Mouse (Mus musculus): ENCODE data around the gene Tcte1. TPM values are rescaled to one million over a fixed set of nuclear protein-coding genes. Genes with fewer than 3 reads are reported as not detected.

The Tcte1 gene
- total RNA-seq, 2 experiments from 2014 or later, result not detected

Other genes starting within 250 kb of the Tcte1 start
- 10 to 100 TPM; 31.3 to 33.9 TPM for gene Cdc5l, start 89.7 kb upstream of the Tcte1 start, total RNA-seq (2021)
- under 1 TPM in 1 of 2 experiments, not detected in 1; 0.20 TPM for gene Spats1, start 48.0 kb upstream of the Tcte1 start, total RNA-seq (2021)
- 10 to 100 TPM; 15.0 to 16.0 TPM for gene Aars2, start 16.6 kb upstream of the Tcte1 start, total RNA-seq (2021)
- gene Tmem151b, start 26.2 kb downstream of the Tcte1 start, total RNA-seq (2021), result under 1 TPM in 1 of 2 experiments, not detected in 1; 0.06 TPM
- 1 to 10 TPM; 1.1 to 1.4 TPM for gene Nfkbie, start 32.3 kb downstream of the Tcte1 start, total RNA-seq (2021)
- 10 to 100 TPM; 25.6 to 28.6 TPM for gene Slc35b2, start 40.4 kb downstream of the Tcte1 start, total RNA-seq (2021)
- gene Hsp90ab1, start 49.8 kb downstream of the Tcte1 start, total RNA-seq (2021), result 100 to 1,000 TPM; 735 to 778 TPM
- 10 to 100 TPM; 59.2 to 71.6 TPM for gene Slc29a1, start 76.2 kb downstream of the Tcte1 start, total RNA-seq (2021)
- 1 to 10 TPM; 6.2 to 7.3 TPM for gene Mymx, start 78.7 kb downstream of the Tcte1 start, total RNA-seq (2021)
- under 1 TPM; 0.10 to 0.13 TPM for gene Capn11, start 135.9 kb downstream of the Tcte1 start, total RNA-seq (2021)
- gene Mrpl14, start 162.9 kb downstream of the Tcte1 start, total RNA-seq (2021), result 10 to 100 TPM; 83.3 to 86.3 TPM
- gene Tmem63b, start 163.5 kb downstream of the Tcte1 start, total RNA-seq (2021), result 10 to 100 TPM; 52.9 to 57.0 TPM
- gene 1600014C23Rik, start 210.4 kb downstream of the Tcte1 start, total RNA-seq (2021), result not detected